Mouse (Mus musculus) heart, adult 9 months (tissue): Measurements from ENCODE around the gene Ndel1.
A peak's percentile ranks its signal among the peaks of the same experiment; 100 is the strongest.

Experiments used
- DNase-seq, 2 experiments: peaks; one replicate each; pipeline ENCODE4 v3.0.0; 2022; ENCODE audit warnings: low spot score in 2 of 2

Ndel1 gene

DNA sequence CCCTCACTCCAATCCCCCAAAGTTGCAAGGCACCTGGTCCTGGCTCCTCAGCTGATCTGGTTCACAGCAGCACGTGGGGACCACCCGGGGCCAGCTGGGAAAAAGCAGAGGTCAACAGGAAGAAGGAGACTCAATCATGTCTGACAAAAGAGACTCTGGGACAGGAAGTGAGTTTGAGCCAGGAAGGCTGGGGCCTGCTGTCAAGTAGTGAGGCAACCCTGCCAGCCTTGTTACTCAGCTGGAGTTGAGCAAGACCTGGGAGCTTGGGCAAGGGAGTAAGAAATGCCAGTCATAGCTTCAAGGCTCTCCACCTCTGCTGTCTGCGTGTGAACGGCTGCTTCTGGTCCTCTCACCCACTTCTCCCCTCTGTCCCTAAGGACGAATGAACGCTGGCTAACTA, at the start of gene Ndel1:
Gene Ndel1 (minus strand): TSS at position 111 of the 400 bp plus-strand sequence.
- peak; percentile 67 to 69 for DNase-seq

DNA sequence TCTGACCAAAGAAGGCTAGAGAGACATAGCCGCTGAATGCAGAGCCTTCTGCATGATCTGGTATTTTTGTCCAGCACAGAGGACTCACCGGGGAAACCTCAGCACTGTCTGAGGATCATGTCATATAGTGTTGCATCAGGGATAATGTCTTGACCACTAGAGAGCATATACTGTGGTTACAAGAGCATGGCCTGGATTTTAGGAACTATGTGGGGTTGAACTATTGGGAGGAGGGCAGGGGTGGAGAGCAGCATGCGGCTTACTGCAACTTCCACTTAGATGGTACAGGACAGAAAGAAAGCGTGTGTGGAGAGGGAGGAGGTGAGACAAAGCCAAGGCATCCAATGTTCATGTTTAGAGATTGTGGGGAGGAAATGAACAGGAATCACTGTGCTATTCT, 42.9 kb upstream of the Ndel1 start:
- no peak for DNase-seq

GRCm38 (mm10) chr11:68911531-68912177, 40.0 kb upstream of the Ndel1 start:
- DNase-seq: peak in 1 of 2 experiments; percentile 50

- no peak for DNase-seq
Measured at GRCm38 (mm10) chr11:68908846-68909503, 37.3 kb upstream of the Ndel1 start.

DNA sequence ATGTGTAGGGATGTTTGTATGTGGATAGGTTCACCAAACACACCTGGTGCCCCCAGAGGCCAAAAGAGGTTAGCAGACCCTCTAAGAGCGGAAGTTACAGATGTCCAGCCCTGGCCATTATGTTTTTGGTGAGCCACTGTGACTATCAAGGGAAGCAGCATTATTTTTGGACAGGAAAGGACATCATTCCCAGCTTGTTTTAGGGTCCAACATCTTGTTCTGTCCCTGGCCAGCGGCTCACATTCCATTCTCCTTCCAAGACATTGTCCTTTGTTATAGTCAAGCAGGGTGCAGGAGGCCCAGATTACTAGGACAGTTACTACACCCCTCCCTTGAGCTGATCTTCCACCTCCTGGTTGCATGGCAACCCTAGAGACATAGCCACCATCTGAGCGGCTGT, 35.6 kb upstream of the Ndel1 start:
- DNase-seq: peak in 1 of 2 experiments; percentile 46

- DNase-seq: no peak
Measured at GRCm38 (mm10) chr11:68906461-68906790, 34.8 kb upstream of the Ndel1 start.

DNA sequence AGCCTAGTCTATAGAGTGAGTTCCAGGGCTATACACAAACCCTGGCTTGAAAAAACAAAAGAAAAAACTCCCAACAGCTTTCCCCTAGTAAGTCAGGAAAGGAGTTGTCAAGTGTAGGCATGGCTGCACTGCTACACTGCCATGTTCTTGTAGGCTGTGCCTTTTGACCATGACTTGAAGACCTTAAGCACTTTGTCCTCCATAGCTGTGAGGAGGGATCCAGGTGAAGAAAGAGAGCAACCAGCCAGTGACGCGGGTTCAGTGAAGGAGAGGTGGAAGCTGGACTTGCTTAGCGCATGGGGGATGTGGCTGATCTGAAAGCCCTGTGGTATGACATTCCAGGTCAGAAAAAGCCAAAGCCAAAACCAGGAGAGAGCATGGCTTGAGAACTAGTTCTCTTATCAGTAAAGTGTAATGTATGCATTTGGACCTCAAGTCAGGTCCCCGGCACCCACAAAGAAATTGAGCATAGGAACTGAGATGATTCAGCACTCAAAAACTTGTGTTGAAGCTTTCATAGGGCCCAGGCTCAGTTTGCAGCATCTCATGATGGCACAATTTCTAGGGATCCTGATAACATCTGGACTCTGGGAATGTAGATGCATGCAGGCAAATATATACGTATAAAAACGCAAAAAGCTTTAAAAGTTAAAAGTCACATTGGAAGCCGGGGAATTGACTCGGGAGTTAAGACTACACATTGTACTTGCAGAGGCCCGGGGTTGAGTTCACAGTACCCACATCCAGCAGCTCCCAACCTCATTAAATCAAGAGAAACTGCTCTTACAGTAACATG, 34.2 kb upstream of the Ndel1 start:
- no peak for DNase-seq

GRCm38 (mm10) chr11:68905138-68905531, 33.5 kb upstream of the Ndel1 start:
- no peak for DNase-seq

GRCm38 (mm10) chr11:68904375-68905137, 32.9 kb upstream of the Ndel1 start:
- DNase-seq: peak; percentile 61 to 79

GRCm38 (mm10) chr11:68903775-68904174, 32.1 kb upstream of the Ndel1 start:
- no peak for DNase-seq

- DNase-seq: no peak
Measured at GRCm38 (mm10) chr11:68902823-68903222, 31.2 kb upstream of the Ndel1 start.

GRCm38 (mm10) chr11:68902367-68902766, 30.7 kb upstream of the Ndel1 start:
- DNase-seq: no peak

DNA sequence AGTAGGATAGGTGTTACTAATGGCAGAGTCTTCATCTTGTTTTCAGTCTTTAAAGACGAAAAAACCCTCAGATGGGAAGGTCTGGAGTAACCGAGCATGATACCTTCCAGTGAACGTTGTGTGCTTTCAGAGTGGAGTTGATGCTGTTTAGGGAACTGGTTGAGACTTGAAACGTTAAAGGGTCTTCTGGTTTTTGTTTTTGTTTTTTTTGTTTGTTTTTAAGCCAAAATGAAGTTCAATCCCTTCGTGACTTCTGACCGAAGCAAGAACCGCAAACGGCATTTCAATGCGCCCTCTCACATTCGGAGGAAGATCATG, 30.3 kb upstream of the Ndel1 start:
- no peak for DNase-seq

DNA sequence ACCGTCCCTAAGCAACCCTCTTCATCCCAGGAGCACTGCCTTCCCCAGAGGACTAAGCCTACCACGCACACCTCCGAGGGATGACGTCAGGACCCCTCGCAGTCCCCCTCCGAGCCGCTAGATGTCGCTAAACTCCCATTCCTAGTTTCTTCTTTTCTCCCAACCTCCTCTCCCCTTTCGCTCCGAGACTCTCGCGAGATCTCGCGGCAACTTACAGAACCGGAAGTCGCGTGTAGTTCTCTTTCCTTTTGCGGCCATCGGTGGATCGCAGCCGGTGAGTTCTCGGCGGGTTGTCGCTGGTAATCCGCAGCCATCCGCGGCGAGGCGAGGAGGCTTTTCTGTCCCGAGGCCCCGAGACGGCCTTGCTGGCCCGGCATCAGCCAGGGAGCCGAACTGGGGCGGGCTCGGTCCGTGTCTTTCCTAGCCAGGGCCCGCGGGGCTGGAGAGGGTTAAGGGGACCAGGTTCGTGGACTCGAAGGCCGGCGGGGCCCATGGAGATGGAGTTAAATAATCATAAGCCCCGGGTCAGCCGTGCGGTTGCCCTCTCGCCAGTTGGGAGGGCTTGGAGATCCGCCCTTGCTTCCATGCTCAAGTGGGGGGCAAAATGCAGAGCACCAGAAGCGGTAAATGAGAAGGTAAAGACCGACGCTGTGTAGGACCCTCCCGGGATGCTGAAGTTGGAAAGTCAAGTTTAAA, 29.8 kb upstream of the Ndel1 start, which contains the start of gene Rpl26:
Gene Rpl26 (plus strand): TSS at position 233 of the 696 bp plus-strand sequence.
- DNase-seq: peak; percentile 94 to 98

- DNase-seq: no peak
Measured at GRCm38 (mm10) chr11:68900519-68901350, 29.1 kb upstream of the Ndel1 start.

- DNase-seq: no peak
Measured at GRCm38 (mm10) chr11:68899815-68900214, 28.2 kb upstream of the Ndel1 start.

GRCm38 (mm10) chr11:68898790-68899189, 27.1 kb upstream of the Ndel1 start:
- DNase-seq: no peak

DNA sequence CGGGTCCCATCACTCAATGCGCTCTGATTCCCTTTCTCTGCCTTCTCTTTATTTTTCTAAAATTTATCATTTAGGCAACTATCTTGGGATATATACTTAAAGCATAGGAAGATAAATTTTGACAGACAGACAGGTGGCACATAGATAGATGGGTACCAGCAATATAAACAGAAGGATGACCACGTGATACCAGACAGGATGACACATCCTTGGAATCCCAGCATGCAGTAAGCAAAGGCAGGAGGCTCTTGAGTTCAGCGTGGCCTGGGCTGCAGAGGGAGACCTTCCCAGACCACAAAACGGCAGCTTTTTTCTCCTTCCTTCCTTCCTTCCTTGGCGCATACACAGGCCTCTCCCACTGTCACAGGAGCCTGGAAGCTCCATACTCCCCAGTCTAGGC, 26.2 kb upstream of the Ndel1 start:
- no peak for DNase-seq

DNA sequence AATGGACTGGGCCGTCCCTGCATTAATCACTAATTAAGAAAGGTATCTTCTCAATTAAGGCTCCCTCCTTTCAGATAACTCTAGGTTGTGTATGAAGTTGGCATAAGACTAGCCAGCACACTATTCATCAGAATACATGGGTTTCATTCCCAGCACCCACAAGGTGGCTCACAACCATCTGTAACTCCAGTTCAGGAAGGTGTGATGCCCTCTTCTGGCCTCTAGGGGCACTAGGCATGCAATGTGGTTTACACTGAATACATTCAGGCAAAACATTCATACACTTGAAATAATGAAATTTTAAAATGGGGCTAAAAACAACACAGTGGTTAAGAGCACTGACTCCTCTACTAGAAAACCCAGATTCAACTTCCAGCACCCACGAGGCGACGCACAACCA, 25.5 kb upstream of the Ndel1 start:
- no peak for DNase-seq

DNA sequence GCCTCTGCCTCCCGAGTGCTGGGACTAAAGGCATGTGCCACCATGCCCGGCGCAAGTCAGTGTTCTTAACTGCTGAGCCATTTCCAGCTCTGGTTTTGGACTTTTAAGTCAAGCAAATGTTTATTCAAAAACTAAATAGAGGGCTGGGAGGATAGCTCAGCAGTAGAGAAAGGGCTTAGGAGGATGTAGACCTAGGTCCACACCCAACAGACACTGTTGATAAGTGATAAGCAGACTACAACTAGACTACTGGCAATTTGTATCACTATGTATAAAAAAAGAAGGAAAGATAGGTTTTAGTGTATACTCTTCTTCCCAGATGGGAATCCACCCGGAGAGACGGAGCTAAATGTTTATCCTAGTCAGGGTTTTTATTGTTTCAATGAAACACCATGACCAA, 24.6 kb upstream of the Ndel1 start:
- DNase-seq: no peak
